ENCODE assay signal across 19 mouse cellular contexts in the genomic region with DNA sequence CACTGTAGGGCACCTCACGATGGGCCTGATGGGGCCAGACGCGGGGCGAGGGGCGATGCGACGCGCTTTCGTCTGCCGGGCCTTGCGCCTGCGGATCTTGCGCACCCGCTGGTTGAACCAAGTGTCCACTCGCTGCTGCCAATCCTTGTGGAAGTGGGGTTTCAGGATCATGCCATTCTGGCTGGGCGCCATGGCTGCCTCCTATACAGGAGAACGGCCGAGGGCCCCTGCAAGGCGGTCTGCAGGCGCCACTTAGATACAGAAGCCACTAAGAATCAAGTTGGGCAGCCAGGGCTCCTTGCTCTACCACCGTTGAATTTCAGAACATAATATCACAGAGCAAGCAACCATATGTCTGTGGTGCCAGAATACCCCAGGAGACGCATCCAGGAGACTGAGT. TPM values are rescaled to one million over a fixed set of nuclear protein-coding genes. Genes with fewer than 3 reads are reported as not detected.
DNase-seq lines count a peak whose midpoint lies in the region; ATAC-seq and TF ChIP-seq lines count a peak whose summit lies in the region.
"Had no signal": no experiment of that assay in that cellular context is flagged by ENCODE, and none has a peak within 500 bp of the region (broad histone marks: within the 10 kb centered on the region; RNA-seq: fewer than 3 reads in every experiment).

No protein-coding gene starts in this region.

- no peak overlapping the region for H3K9ac ChIP-seq in forebrain, embryonic 12.5 days
- no peak overlapping the region for H3K9ac ChIP-seq in forebrain, embryonic 14.5 days (ENCODE audit: low read length)
- peak overlapping the region; percentile 30; the same call in 1 of the 2 replicates for H3K9ac ChIP-seq in limb, embryonic 11.5 days (ENCODE audit: low read length)
- H3K9ac ChIP-seq: heart, embryonic 13.5 days; liver, embryonic 15.5 days had no signal

- no peak for TF ChIP-seq CTCF in E14TG2a.4 (conservative IDR thresholded peaks at IDR 0.05; ENCODE audit: low read length)
- TF ChIP-seq CTCF in cortical plate, adult 2 months (IDR thresholded peaks at IDR 0.05; ENCODE audit: extremely low read depth, insufficient read depth, low read length): no peak

- TF ChIP-seq POLR2A in cortical plate, adult 2 months (IDR thresholded peaks at IDR 0.05; ENCODE audit: extremely low read depth, insufficient read depth, low read length): no peak

- H3K36me3 ChIP-seq in forebrain, embryonic 12.5 days (replicated peaks): no peaks in the 10 kb centered on the region
- no peaks in the 10 kb centered on the region for H3K36me3 ChIP-seq in forebrain, embryonic 14.5 days (ENCODE audit: control insufficient read depth, insufficient read depth, low read length)
- H3K36me3 ChIP-seq in limb, embryonic 11.5 days (ENCODE audit: control insufficient read depth, insufficient read depth, low read length): no peaks in the 10 kb centered on the region
- H3K36me3 ChIP-seq in limb, embryonic 10.5 days: no peaks in the 10 kb centered on the region
- no peaks in the 10 kb centered on the region for H3K36me3 ChIP-seq in E14TG2a.4 (ENCODE audit: insufficient read depth, low read length)
- H3K36me3 ChIP-seq: heart, embryonic 13.5 days; liver, embryonic 15.5 days had no signal

- 86% methylated on average over 22 of the region's 22 CpGs for WGBS in forebrain, embryonic 12.5 days
- 90% methylated on average over 20 of the region's 22 CpGs for WGBS in forebrain, embryonic 14.5 days
- 91% methylated on average over 22 of the region's 22 CpGs for WGBS in limb, embryonic 11.5 days
- 88% methylated on average over 22 of the region's 22 CpGs for WGBS in limb, embryonic 10.5 days

- H3K27ac ChIP-seq in forebrain, embryonic 12.5 days: peak overlapping the region; percentile 71; the same call in 1 of the 2 replicates
- H3K27ac ChIP-seq in forebrain, embryonic 14.5 days (ENCODE audit: low read depth, low read length): no peak overlapping the region
- no peak overlapping the region for H3K27ac ChIP-seq in limb, embryonic 11.5 days (replicated peaks; ENCODE audit: low read depth, low read length)
- no peak overlapping the region for H3K27ac ChIP-seq in limb, embryonic 10.5 days
- H3K27ac ChIP-seq in cortical plate, adult 2 months (ENCODE audit: insufficient read depth, low read length): peak overlapping the region; percentile 37; the same call in 1 of the 2 replicates
- H3K27ac ChIP-seq: heart, embryonic 13.5 days; macrophage had no signal

- no peak for ATAC-seq in forebrain, embryonic 12.5 days (ENCODE audit: low FRiP score)
- no peak for ATAC-seq in forebrain, embryonic 14.5 days
- no peak for ATAC-seq in limb, embryonic 11.5 days (ENCODE audit: insufficient number of reproducible peaks, low FRiP score, low TSS enrichment, low read depth)

- H3K4me3 ChIP-seq in forebrain, embryonic 12.5 days (replicated peaks): no peak overlapping the region
- no peak overlapping the region for H3K4me3 ChIP-seq in forebrain, embryonic 14.5 days (ENCODE audit: low read depth, low read length)
- H3K4me3 ChIP-seq in limb, embryonic 11.5 days (ENCODE audit: low read depth, low read length): no peak overlapping the region
- H3K4me3 ChIP-seq in limb, embryonic 10.5 days: no peak overlapping the region
- peak overlapping the region; percentile 23; the same call in 1 of the 2 replicates for H3K4me3 ChIP-seq in E14TG2a.4 (replicated peaks; ENCODE audit: low read length)
- no peak overlapping the region for H3K4me3 ChIP-seq in cortical plate, adult 2 months (ENCODE audit: insufficient read depth, low read length)
- H3K4me3 ChIP-seq: heart, embryonic 13.5 days; liver, embryonic 15.5 days had no signal

- peaks cover 13% of the 10 kb centered on the region for H3K4me1 ChIP-seq in forebrain, embryonic 12.5 days
- H3K4me1 ChIP-seq in forebrain, embryonic 14.5 days (ENCODE audit: control insufficient read depth, insufficient read depth, low read length): peaks cover 8% of the 10 kb centered on the region; the same call in 1 of the 2 replicates
- peaks cover 3% of the 10 kb centered on the region; the same call in 1 of the 2 replicates for H3K4me1 ChIP-seq in limb, embryonic 11.5 days (ENCODE audit: control insufficient read depth, insufficient read depth, low read length)
- peaks cover 17% of the 10 kb centered on the region for H3K4me1 ChIP-seq in limb, embryonic 10.5 days
- H3K4me1 ChIP-seq in E14TG2a.4 (replicated peaks; ENCODE audit: low read depth, low read length): peaks cover 21% of the 10 kb centered on the region
- H3K4me1 ChIP-seq in cortical plate, adult 2 months (ENCODE audit: control insufficient read depth, insufficient read depth, low read length): peaks cover 2% of the 10 kb centered on the region

- 0 out of 2 replicates have a peak, but pooled peaks cover 3% of the 10 kb centered on the region for H3K27me3 ChIP-seq in forebrain, embryonic 12.5 days
- no peaks in the 10 kb centered on the region for H3K27me3 ChIP-seq in forebrain, embryonic 14.5 days (replicated peaks; ENCODE audit: control insufficient read depth, insufficient read depth, low read length)
- H3K27me3 ChIP-seq in limb, embryonic 11.5 days (ENCODE audit: control insufficient read depth, insufficient read depth, low read length): no peaks in the 10 kb centered on the region
- H3K27me3 ChIP-seq in limb, embryonic 10.5 days (ENCODE audit: low read depth, poor library complexity, severe bottlenecking): no peaks in the 10 kb centered on the region
- H3K27me3 ChIP-seq in E14TG2a.4 (ENCODE audit: insufficient read depth, low read length): peaks cover 27% of the 10 kb centered on the region
- H3K27me3 ChIP-seq: liver, embryonic 15.5 days had no signal

- DNase-seq in forebrain, embryonic 14.5 days (ENCODE audit: low spot score): no peak
- DNase-seq in limb, embryonic 11.5 days (ENCODE audit: low spot score): no peak
- DNase-seq in limb, embryonic 10.5 days (ENCODE audit: low spot score): no peak
- DNase-seq in urinary bladder, postnatal 14 days (ENCODE audit: low spot score): no peak
- DNase-seq: adrenal gland, adult 2 months; gastrocnemius, postnatal 14 days; heart, adult 18-20 months; kidney, adult 2 months; kidney, postnatal 10 days; spleen, adult 18-20 months; thymus, postnatal 25 days had no signal

- no peaks in the 10 kb centered on the region for H3K9me3 ChIP-seq in forebrain, embryonic 12.5 days
- H3K9me3 ChIP-seq in forebrain, embryonic 14.5 days (replicated peaks; ENCODE audit: control insufficient read depth, low read length): no peaks in the 10 kb centered on the region
- no peaks in the 10 kb centered on the region for H3K9me3 ChIP-seq in limb, embryonic 11.5 days (ENCODE audit: control insufficient read depth, low read length)
- no peaks in the 10 kb centered on the region for H3K9me3 ChIP-seq in limb, embryonic 10.5 days (replicated peaks)
- H3K9me3 ChIP-seq in E14TG2a.4 (ENCODE audit: low read length): peaks cover 7% of the 10 kb centered on the region
- H3K9me3 ChIP-seq: heart, embryonic 13.5 days; liver, embryonic 15.5 days had no signal

- no peak overlapping the region for H3K4me2 ChIP-seq in forebrain, embryonic 12.5 days
- H3K4me2 ChIP-seq in forebrain, embryonic 14.5 days (ENCODE audit: low read length): no peak overlapping the region
- H3K4me2 ChIP-seq in limb, embryonic 11.5 days (ENCODE audit: low read depth, severe bottlenecking): no peak overlapping the region
- H3K4me2 ChIP-seq: heart, embryonic 13.5 days; liver, embryonic 15.5 days had no signal

RNA-seq across cellular contexts. Expression of a gene that starts 8.6 kb away (rescaled TPM):
- not detected in 2 replicates for polyA plus RNA-seq in forebrain, embryonic 12.5 days (2016; fragmentation: Nextera tagmentation; extraction: Ambion mirVana)
- not detected in 2 replicates for polyA plus RNA-seq in forebrain, embryonic 14.5 days (2014; fragmentation: Nextera tagmentation; extraction: Ambion mirVana)
- not detected in 2 replicates for polyA plus RNA-seq in limb, embryonic 11.5 days (2014; fragmentation: Nextera tagmentation; extraction: Ambion mirVana)
- polyA plus RNA-seq in limb, embryonic 10.5 days (2016; fragmentation: Nextera tagmentation; extraction: Ambion mirVana): not detected in 2 replicates
- polyA plus RNA-seq in cortical plate, adult 2 months (2012; rRNA removed): not detected in 2 replicates
- polyA plus RNA-seq: adrenal gland, adult 2 months; embryonic facial prominence, embryonic 14.5 days; heart, embryonic 13.5 days; liver, embryonic 15.5 days; lung, embryonic 16.5 days; macrophage had no signal

RNA-seq across cellular contexts. Expression of a gene that starts 27.2 kb away (rescaled TPM):
- polyA plus RNA-seq in forebrain, embryonic 12.5 days (2016; fragmentation: Nextera tagmentation; extraction: Ambion mirVana): 225 and 230 TPM in 2 replicates
- polyA plus RNA-seq in forebrain, embryonic 14.5 days (2014; fragmentation: Nextera tagmentation; extraction: Ambion mirVana): 195 and 244 TPM in 2 replicates
- 211 and 220 TPM in 2 replicates for polyA plus RNA-seq in limb, embryonic 11.5 days (2014; fragmentation: Nextera tagmentation; extraction: Ambion mirVana)
- polyA plus RNA-seq in limb, embryonic 10.5 days (2016; fragmentation: Nextera tagmentation; extraction: Ambion mirVana): 198 and 203 TPM in 2 replicates
- 504 and 512 TPM in 2 replicates for polyA plus RNA-seq in cortical plate, adult 2 months (2012; rRNA removed)

Comparison
In these comparisons a context has a peak if more than half of its experiments do, and no peak if none do; other contexts are left out.
1. H3K27ac ChIP-seq: peak in forebrain, embryonic 12.5 days (single experiment) and cortical plate, adult 2 months (single experiment); none in forebrain, embryonic 14.5 days (single experiment), limb, embryonic 11.5 days (single experiment) and limb, embryonic 10.5 days (single experiment).